Mouse (Mus musculus): Measurements from ENCODE around the gene Lrp6. TPM values are rescaled to one million over a fixed set of nuclear protein-coding genes. Genes with fewer than 3 reads are reported as not detected.

The Lrp6 gene
- total RNA-seq, 2 experiments from 2014 or later: 31.8 to 50.7 TPM

DNA sequence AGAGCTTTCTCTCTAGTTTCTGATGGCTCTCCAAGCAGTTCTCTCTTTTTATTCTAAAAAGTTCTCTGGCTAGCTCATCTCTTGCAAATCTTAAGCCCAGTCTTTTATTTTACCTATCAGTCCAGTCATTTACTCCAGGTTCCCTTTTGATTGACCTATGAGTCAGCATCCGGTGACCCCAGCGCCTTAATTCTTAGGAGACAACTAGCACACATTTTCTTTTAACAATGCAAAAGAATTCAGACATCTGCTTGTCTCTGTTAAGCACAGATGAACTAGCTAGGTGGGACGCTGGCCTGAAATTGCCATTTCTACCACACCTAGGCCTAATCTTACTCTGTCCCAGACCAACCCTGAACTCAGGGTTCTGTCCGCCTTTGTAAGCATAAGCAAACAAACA is 12.7 kb upstream of the Lrp6 start:
- no peak for ATAC-seq (replicated peaks; ENCODE audit: low FRiP score, low TSS enrichment, poor library complexity, severe bottlenecking)

DNA sequence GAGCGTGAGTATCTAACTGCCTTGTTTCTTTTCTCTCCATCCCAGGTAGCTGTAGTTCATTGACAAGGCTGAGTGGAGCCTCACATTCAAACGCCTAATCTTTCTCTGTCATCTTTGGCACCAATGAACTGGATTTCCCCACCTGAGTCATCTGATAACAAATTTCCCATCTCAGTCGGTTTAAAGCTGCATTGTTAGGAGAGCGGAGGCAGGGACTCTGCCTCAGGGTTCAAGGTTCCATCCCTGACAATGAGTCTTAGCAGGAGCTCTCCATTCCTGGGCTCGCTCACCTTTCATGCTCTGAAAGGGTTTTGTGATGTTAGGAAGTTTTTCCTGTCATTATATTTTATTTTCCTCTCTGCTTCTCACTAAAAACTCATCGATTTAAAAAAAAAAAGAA is 11.3 kb upstream of the Lrp6 start:
- no peak for ATAC-seq (replicated peaks; ENCODE audit: low FRiP score, low TSS enrichment, poor library complexity, severe bottlenecking)

GRCm38 (mm10) chr6:134575288-134575741 is 8.6 kb upstream of the Lrp6 start:
- ATAC-seq (replicated peaks; ENCODE audit: low FRiP score, low TSS enrichment, poor library complexity, severe bottlenecking): no peak

GRCm38 (mm10) chr6:134567986-134568556 is 1.3 kb upstream of the Lrp6 start:
- no peak for ATAC-seq (replicated peaks; ENCODE audit: low FRiP score, low TSS enrichment, poor library complexity, severe bottlenecking)

GRCm38 (mm10) chr6:134566248-134566817 is 432 bp downstream of the Lrp6 start:
- ATAC-seq (replicated peaks; ENCODE audit: low FRiP score, low TSS enrichment, poor library complexity, severe bottlenecking): no peak

DNA sequence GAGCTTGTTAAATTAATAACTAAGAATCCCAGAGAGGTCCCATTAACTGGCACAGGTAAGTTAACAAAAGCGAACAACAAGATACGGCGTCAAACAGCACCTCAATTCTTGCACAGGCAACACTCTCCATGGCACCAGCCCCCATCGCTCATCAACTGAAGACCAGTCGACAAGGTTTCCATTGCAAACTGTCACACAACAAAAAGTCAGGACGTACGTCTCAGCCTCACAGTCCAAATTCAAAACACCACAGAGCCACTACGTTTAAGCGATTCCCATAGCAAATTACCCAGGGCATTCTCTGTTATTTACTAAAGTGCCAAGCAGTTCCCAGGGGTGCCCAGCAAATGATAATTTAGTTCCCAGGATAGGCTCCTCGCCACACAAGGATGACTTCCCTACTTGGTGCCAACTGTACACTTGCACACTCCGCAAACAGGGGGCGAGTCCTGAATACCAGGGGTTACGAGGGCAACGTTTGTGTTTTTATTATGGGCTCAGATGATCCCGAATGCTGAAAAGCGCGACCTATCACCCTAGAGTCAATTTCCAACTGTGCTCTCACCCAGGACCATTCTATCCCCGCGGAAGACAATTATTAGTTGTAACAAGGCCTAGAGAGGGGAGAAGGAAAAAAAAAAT is 1.0 kb downstream of the Lrp6 start:
- peak; percentile 51 for ATAC-seq (replicated peaks; ENCODE audit: low FRiP score, low TSS enrichment, poor library complexity, severe bottlenecking)

DNA sequence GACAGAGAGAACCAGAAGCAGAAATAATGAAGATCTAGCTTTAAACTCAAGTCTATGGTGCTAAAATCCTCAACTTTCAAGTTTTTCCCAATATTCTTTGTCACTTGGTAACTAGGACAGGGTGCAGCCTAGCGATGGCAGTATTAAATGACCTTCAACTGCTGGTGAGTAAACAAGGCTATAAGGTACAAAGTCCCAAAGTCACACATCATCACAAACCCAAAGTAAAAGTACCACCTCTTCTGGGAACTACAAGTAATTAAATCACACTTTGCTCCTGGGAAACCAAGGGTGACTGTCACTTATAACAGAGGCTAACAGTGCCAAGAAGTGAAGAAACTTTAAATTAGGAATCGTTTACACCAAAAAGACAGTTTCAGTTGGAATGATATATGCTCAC is 2.2 kb downstream of the Lrp6 start:
- ATAC-seq (replicated peaks; ENCODE audit: low FRiP score, low TSS enrichment, poor library complexity, severe bottlenecking): no peak

DNA sequence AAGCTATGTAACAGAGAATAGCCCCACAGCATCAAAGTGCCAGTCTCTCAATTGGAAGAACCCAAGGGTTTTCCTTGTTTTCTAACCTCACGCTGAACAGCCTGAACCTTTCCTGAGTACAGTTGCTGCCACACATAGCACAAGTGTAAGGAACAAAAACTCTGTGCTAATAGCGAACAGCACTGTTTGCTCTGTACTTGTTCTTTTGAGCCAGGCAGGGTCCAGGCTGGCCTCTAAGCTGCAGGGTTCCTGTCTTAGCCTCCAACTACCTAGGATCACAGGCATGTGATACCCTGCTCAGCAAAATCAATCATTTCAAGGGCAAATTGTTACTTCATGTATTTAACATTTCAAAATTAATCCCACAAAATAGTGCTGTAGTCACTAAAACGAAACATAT is 7.1 kb downstream of the Lrp6 start:
- no peak for ATAC-seq (replicated peaks; ENCODE audit: low FRiP score, low TSS enrichment, poor library complexity, severe bottlenecking)

GRCm38 (mm10) chr6:134558546-134559129 is 8.1 kb downstream of the Lrp6 start:
- ATAC-seq (replicated peaks; ENCODE audit: low FRiP score, low TSS enrichment, poor library complexity, severe bottlenecking): 0 out of 2 replicates have a peak, but pooled peaks have one; percentile 21

DNA sequence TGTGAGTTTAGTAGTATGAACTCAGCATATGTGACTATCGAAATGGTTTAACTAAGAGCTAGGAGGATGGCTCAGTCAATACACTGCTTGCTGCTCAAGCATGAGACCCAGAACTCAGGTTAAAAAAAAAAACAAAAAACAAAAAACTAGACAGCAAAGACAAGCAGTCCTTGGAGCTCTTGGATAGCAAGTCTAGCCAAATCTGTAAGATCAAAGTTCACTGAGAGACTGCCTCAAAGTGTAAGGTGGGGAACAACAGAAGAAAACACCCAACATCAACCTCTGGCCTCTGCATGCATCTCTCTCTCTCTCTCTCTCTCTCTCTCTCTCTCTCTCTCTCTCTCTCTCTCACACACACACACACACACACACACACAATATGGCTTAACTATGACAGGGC is 9.7 kb downstream of the Lrp6 start:
- no peak for ATAC-seq (replicated peaks; ENCODE audit: low FRiP score, low TSS enrichment, poor library complexity, severe bottlenecking)

- ATAC-seq (replicated peaks; ENCODE audit: low FRiP score, low TSS enrichment, poor library complexity, severe bottlenecking): peak; percentile 29; the same call in 1 of the 2 replicates
Measured at GRCm38 (mm10) chr6:134556185-134556950, 10.4 kb downstream of the Lrp6 start.

GRCm38 (mm10) chr6:134555178-134555577 is 11.6 kb downstream of the Lrp6 start:
- no peak for ATAC-seq (replicated peaks; ENCODE audit: low FRiP score, low TSS enrichment, poor library complexity, severe bottlenecking)

DNA sequence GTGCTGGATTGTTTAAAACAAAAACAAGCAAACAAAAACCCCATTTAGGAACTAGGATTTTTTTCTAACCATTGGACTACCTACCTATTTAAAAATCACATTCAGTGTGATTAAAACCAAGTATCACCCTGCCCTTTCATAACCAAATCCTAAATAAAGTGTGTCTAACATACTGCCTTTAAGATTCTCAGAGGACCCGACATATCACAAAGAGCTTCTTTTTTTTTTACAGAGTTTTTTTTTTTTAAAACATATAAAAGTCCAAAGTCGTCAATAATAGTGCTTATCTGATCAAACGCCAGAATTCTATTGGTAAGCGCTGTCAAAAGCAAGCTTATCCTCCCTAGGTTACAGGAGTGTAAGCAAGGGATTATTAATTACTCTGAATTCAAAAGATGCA is 12.5 kb downstream of the Lrp6 start:
- no peak for ATAC-seq (replicated peaks; ENCODE audit: low FRiP score, low TSS enrichment, poor library complexity, severe bottlenecking)

DNA sequence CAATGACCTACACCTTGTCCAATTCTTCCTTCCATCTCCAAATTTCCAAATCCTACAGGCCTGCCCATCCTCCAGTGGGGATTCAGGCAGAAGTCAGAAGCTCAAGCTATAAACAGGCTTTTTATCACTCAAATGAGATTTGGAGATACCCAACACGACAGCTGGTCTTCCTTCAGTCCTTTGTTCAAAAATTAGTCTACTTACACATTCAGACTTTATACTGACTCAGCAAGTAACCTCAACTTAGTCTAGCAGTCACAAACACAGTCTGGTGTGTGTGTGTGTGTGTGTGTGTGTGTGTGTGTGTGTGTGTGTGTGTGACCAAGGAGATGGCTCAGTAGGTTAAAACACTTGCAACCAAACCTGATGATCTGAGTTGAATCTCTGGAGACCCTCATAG is 15.8 kb downstream of the Lrp6 start:
- ATAC-seq (replicated peaks; ENCODE audit: low FRiP score, low TSS enrichment, poor library complexity, severe bottlenecking): no peak

DNA sequence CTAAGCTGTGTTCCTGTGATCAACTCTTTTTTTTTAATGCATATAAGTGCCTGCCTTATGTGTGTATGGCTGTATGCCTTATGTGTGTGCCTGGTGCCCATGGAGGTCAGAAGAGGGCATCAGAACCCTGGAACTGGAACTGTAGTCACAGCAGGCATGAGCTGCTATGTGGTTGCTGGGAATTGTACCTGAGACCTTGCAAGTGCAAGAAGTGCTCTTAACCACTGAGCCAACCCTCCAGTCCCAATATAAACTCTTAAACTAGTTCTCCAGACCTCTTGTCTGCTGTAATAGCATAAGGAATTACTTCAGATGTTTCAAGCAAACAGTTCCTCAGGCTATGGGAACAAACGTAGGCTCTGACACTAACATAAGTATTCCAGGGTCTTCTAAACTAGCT is 16.4 kb downstream of the Lrp6 start:
- ATAC-seq (replicated peaks; ENCODE audit: low FRiP score, low TSS enrichment, poor library complexity, severe bottlenecking): no peak

- ATAC-seq (replicated peaks; ENCODE audit: low FRiP score, low TSS enrichment, poor library complexity, severe bottlenecking): no peak; the same call in 1 of the 2 replicates
Measured at GRCm38 (mm10) chr6:134544843-134545242, 21.9 kb downstream of the Lrp6 start.

- peak; percentile 56 for ATAC-seq (replicated peaks; ENCODE audit: low FRiP score, low TSS enrichment, poor library complexity, severe bottlenecking)
Measured at GRCm38 (mm10) chr6:134544093-134544492, 22.7 kb downstream of the Lrp6 start.

- ATAC-seq (replicated peaks; ENCODE audit: low FRiP score, low TSS enrichment, poor library complexity, severe bottlenecking): no peak
Measured at GRCm38 (mm10) chr6:134543607-134544006, 23.2 kb downstream of the Lrp6 start.

DNA sequence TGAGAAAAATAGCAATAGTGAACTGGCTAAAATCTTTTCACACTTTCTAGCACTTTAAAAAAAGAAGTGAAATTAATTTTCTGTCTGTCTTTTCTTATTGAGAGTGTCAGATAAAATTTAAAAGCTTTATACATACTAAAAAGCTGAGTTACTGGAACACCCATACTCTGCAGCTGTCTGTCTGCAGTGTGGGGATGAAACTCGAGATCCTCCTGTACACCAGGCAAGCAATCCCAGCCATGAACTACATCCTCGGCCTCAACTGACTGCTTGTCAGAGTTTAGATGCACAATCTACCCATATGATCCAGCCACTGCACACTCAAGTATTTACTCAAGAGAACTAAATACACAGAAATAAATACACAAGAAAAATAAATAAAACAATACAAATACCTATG is 24.4 kb downstream of the Lrp6 start:
- ATAC-seq (replicated peaks; ENCODE audit: low FRiP score, low TSS enrichment, poor library complexity, severe bottlenecking): no peak

GRCm38 (mm10) chr6:134540161-134540560 is 26.6 kb downstream of the Lrp6 start:
- ATAC-seq (replicated peaks; ENCODE audit: low FRiP score, low TSS enrichment, poor library complexity, severe bottlenecking): no peak
